Mouse (Mus musculus) left cerebral cortex, adult 11 months (tissue): ENCODE measurements around the gene Cyp2c39.
"Not testable (repeated sequence)": the region's sequence is repeated elsewhere in the genome, so short reads cannot be mapped to it uniquely, and the experiment has no call there.

ENCODE experiments used
- DNase-seq: peaks from one replicate; pipeline ENCODE4 v3.0.0; 2022; ENCODE audit warnings: low spot score

Cyp2c39 gene

GRCm38 (mm10) chr19:39510534-39510933, at the start of gene Cyp2c39:
Cyp2c39 (plus strand) TSS chr19:39510862.
- no peak for DNase-seq

- DNase-seq: no peak
Observed at GRCm38 (mm10) chr19:39462941-39463340, 47.7 kb upstream of the Cyp2c39 start, which contains the start of gene Cyp2c38. Cyp2c38 (minus strand) TSS chr19:39463075.

GRCm38 (mm10) chr19:39463923-39464322, 46.7 kb upstream of the Cyp2c39 start:
- DNase-seq: no peak

GRCm38 (mm10) chr19:39483961-39484360, 26.7 kb upstream of the Cyp2c39 start:
- not testable (repeated sequence) for DNase-seq

- DNase-seq: no peak
Observed at GRCm38 (mm10) chr19:39506341-39506740, 4.3 kb upstream of the Cyp2c39 start.

GRCm38 (mm10) chr19:39509533-39509932, 1.1 kb upstream of the Cyp2c39 start:
- DNase-seq: no peak
